Mouse (Mus musculus) embryonic fibroblast, embryonic 13.5 days (primary cell): Measurements from ENCODE around the gene Abcg5.

Experiments
- CTCF ChIP-seq: IDR thresholded peaks from 2 replicates; pipeline ENCODE4 v1.5.1; 2011; ENCODE audit warnings: mild to moderate bottlenecking, control low read depth, low read length, moderate library complexity, borderline replicate concordance; ENCODE audit not compliant: insufficient read depth
- POLR2A ChIP-seq: IDR thresholded peaks from 2 replicates; pipeline ENCODE4 v1.6.1; 2011; ENCODE audit warnings: low read depth, mild to moderate bottlenecking, control low read depth, low read length, moderate library complexity

DNA sequence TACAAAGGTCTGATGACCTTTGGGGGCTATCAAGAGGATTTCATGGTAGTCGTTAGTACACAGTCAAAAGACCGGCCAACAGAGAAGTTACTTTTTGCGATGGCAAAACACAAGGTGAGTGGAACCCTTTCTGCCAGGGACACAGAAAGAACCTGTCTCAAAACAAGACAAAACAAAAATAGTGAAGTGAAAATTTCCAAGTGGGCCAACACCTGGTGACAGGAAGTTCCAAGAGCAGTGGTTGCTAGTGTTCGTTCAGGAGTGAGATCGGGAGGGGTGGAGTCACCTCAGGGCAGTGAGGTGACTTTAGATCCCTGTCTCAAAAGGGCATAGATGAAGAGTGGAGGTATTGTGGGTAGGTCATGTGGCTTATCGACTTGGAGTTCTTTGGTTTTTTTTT, 64.9 kb downstream of the Abcg5 start:
- TF ChIP-seq CTCF, result no peak
- no peak for TF ChIP-seq POLR2A
